Mouse (Mus musculus) kidney, embryonic 14.5 days (tissue): ENCODE measurements at regions not wholly inside any gene's neighbourhood (a gene's known extent, or its start where the extent isn't known, plus 50 kb on each side); places are given as distances from the start of the nearest gene placed in this dataset.

Experiments
- ATAC-seq: fragments of 200-750 bp; cut with Nextera tagmentation; 2 replicates; pipeline ENCODE4 v1.8.0; 2017; ENCODE audit warnings: moderate number of reproducible peaks, mild to moderate bottlenecking, moderate TSS enrichment, moderate library complexity; ENCODE audit not compliant: low FRiP score, low TSS enrichment
- H3K27ac ChIP-seq: fragments of 300-500 bp; sonication (generic); 2 replicates; pipeline ENCODE4 v1.5.1; 2014; ENCODE audit warnings: low read depth, mild to moderate bottlenecking, low read length, moderate library complexity, mixed read lengths
- H3K27me3 ChIP-seq: fragments of 300-500 bp; sonication (generic); 2 replicates; pipeline ENCODE4 v1.6.1; 2014; ENCODE audit warnings: mild to moderate bottlenecking, low read length; ENCODE audit not compliant: control insufficient read depth, insufficient read depth
- H3K36me3 ChIP-seq: fragments of 300-500 bp; sonication (generic); 2 replicates; pipeline ENCODE4 v1.6.1; 2014; ENCODE audit warnings: low read length, mixed read lengths; ENCODE audit not compliant: control insufficient read depth, insufficient read depth
- H3K4me1 ChIP-seq: fragments of 300-500 bp; sonication (generic); 2 replicates; pipeline ENCODE4 v1.6.1; 2014; ENCODE audit warnings: low read length, mixed read lengths; ENCODE audit not compliant: control insufficient read depth, insufficient read depth
- H3K4me2 ChIP-seq: fragments of 300-500 bp; sonication (generic); replicated peaks from 2 replicates; pipeline ENCODE4 v1.6.1; 2014; ENCODE audit warnings: low read depth, mild to moderate bottlenecking, low read length
- H3K4me3 ChIP-seq: fragments of 300-500 bp; sonication (generic); 2 replicates; pipeline ENCODE4 v1.5.1; 2014; ENCODE audit warnings: mild to moderate bottlenecking, low read length
- H3K9ac ChIP-seq: fragments of 300-500 bp; sonication (generic); 2 replicates; pipeline ENCODE4 v1.6.1; 2014; ENCODE audit warnings: low read depth, mild to moderate bottlenecking, low read length, moderate library complexity
- H3K9me3 ChIP-seq: fragments of 300-500 bp; sonication (generic); 2 replicates; pipeline ENCODE4 v1.6.1; 2016; ENCODE audit warnings: low read length; ENCODE audit not compliant: control insufficient read depth
- WGBS: fragments of 180-500 bp; shearing (Covaris S2); extraction: QIAGEN DNeasy Blood & Tissue Kit; methylation state at CpG from one replicate; pipeline ENCODE4 v1.1.7; 2014; 5-methylcytosine and 5-hydroxymethylcytosine counted together

DNA sequence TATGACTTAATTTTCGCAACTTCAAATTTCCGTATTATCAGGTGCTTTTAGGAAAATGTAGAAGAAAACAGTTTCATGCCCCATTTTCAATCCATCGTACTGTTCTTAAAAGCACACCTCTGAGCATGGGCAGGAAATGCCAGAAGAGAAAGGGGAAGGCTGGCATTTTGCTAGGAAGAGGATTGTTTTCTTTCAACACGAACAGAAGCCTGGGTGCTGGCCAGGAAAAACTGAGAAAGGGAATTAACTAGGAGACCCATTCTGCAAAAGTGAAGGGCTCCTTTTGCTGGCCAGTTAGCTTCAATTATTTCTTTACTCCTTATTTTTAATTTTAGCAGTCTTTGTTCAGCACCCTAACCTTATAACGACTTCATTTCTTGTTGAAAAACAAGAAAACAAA, 264.0 kb downstream of the Btg1 start:
- H3K36me3 ChIP-seq: no peaks in the 10 kb centered on the region
- no peak overlapping the region for H3K9ac ChIP-seq
- no peaks in the 10 kb centered on the region for H3K9me3 ChIP-seq
- no peak overlapping the region for H3K27ac ChIP-seq
- 70% methylated on average over 5 of the region's 5 CpGs for WGBS
- H3K4me3 ChIP-seq: no peak overlapping the region
- no peaks in the 10 kb centered on the region for H3K27me3 ChIP-seq
- H3K4me2 ChIP-seq: no peak overlapping the region
- ATAC-seq: no peak
- no peaks in the 10 kb centered on the region for H3K4me1 ChIP-seq

- no peak for ATAC-seq
- H3K9ac ChIP-seq: no peak overlapping the region
- H3K9me3 ChIP-seq: no peaks in the 10 kb centered on the region
- no peaks in the 10 kb centered on the region for H3K36me3 ChIP-seq
- no peak overlapping the region for H3K27ac ChIP-seq
- no peaks in the 10 kb centered on the region for H3K27me3 ChIP-seq
- H3K4me1 ChIP-seq: no peaks in the 10 kb centered on the region
- no peak overlapping the region for H3K4me3 ChIP-seq
- 91% methylated on average over 5 of the region's 5 CpGs for WGBS
- no peak overlapping the region for H3K4me2 ChIP-seq
Measured at GRCm38 (mm10) chr10:96881212-96881611, 264.4 kb downstream of the Btg1 start.

- no peaks in the 10 kb centered on the region for H3K9me3 ChIP-seq
- no peaks in the 10 kb centered on the region for H3K4me1 ChIP-seq
- H3K36me3 ChIP-seq: no peaks in the 10 kb centered on the region
- no peak overlapping the region for H3K9ac ChIP-seq
- no peak overlapping the region for H3K27ac ChIP-seq
- ATAC-seq: no peak
- no peak overlapping the region for H3K4me3 ChIP-seq
- no peaks in the 10 kb centered on the region for H3K27me3 ChIP-seq
- H3K4me2 ChIP-seq: no peak overlapping the region
- WGBS: 85% methylated on average over 2 of the region's 2 CpGs
Measured at GRCm38 (mm10) chr10:96881660-96882059, 264.9 kb downstream of the Btg1 start.

DNA sequence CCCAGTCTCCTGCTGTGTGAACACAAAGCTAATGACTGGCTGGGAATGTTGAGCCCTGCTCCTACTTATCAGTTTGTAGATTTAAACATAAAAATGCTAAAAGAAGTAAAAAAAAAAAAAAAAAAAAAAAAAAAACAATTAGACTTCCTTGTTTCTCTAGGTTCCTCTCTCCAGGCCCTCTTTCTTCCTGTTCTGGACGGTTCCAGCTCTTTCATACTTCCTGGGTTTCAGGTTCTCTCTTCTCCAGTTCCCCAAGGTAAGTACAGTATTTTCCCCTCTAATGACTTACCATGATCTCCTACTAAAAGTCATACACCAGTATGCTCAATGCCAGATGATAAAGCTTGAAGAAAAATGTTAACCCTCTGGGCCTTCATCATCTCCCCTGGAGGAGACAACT, 284.3 kb downstream of the Btg1 start:
- ATAC-seq: no peak
- Histone ChIP-seq H3K4me3 (no peak overlapping the region), H3K4me1 (no peaks in the 10 kb centered on the region), H3K9ac (no peak overlapping the region), H3K36me3 (no peaks in the 10 kb centered on the region), H3K27ac (no peak overlapping the region), H3K27me3 (no peaks in the 10 kb centered on the region), H3K4me2 (no peak overlapping the region), H3K9me3 (no peaks in the 10 kb centered on the region)
- 60% methylated on average over 1 of the region's 1 CpGs for WGBS

- no peaks in the 10 kb centered on the region for H3K36me3 ChIP-seq
- no peak for ATAC-seq
- no peak overlapping the region for H3K27ac ChIP-seq
- no peak overlapping the region for H3K4me2 ChIP-seq
- no peaks in the 10 kb centered on the region for H3K9me3 ChIP-seq
- WGBS: 98% methylated on average over 4 of the region's 4 CpGs
- H3K9ac ChIP-seq: no peak overlapping the region
- H3K4me3 ChIP-seq: no peak overlapping the region
- no peaks in the 10 kb centered on the region for H3K27me3 ChIP-seq
- no peaks in the 10 kb centered on the region for H3K4me1 ChIP-seq
Measured at GRCm38 (mm10) chr10:96905098-96905809, 288.4 kb downstream of the Btg1 start.

GRCm38 (mm10) chr10:96909661-96910315, 293.0 kb downstream of the Btg1 start:
- Histone ChIP-seq H3K4me3 (no peak overlapping the region), H3K4me2 (no peak overlapping the region), H3K36me3 (no peaks in the 10 kb centered on the region), H3K27me3 (no peaks in the 10 kb centered on the region), H3K9me3 (peaks cover 12% of the 10 kb centered on the region), H3K27ac (no peak overlapping the region), H3K4me1 (no peaks in the 10 kb centered on the region), H3K9ac (no peak overlapping the region)
- 77% methylated on average over 1 of the region's 1 CpGs for WGBS
- no peak for ATAC-seq

DNA sequence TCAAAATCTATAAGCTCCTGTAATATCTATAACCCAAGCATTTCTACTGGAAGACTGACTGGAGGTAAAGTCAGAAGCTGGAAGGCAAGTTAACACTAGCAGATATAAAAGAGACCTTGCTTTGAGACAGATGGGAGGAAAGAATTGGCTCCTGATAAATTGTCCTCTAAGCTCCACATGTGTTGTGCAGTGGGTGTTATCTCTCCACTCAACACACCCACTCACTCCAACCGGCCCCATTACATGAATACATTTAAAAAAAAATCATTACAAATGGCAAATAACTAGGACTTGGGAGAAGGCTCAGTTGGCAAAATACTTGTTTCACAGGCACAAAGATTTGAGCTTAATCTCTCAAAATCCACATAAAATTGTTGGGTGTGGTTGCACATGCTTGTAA, 304.4 kb downstream of the Btg1 start:
- no peak for ATAC-seq
- H3K27me3 ChIP-seq: no peaks in the 10 kb centered on the region
- H3K4me1 ChIP-seq: no peaks in the 10 kb centered on the region
- H3K4me2 ChIP-seq: no peak overlapping the region
- no peak overlapping the region for H3K4me3 ChIP-seq
- H3K9me3 ChIP-seq: peaks cover 13% of the 10 kb centered on the region
- H3K27ac ChIP-seq: no peak overlapping the region
- no peak overlapping the region for H3K9ac ChIP-seq
- 78% methylated on average over 1 of the region's 1 CpGs for WGBS
- H3K36me3 ChIP-seq: no peaks in the 10 kb centered on the region

GRCm38 (mm10) chr10:96924266-96924672, 307.5 kb downstream of the Btg1 start:
- Histone ChIP-seq H3K4me1 (no peaks in the 10 kb centered on the region), H3K36me3 (no peaks in the 10 kb centered on the region), H3K27me3 (no peaks in the 10 kb centered on the region), H3K27ac (no peak overlapping the region), H3K9me3 (peaks cover 3% of the 10 kb centered on the region; the same call in 1 of the 2 replicates), H3K4me2 (no peak overlapping the region), H3K4me3 (no peak overlapping the region), H3K9ac (no peak overlapping the region)
- 57% methylated on average over 2 of the region's 2 CpGs for WGBS
- 0 out of 2 replicates have a peak, but pooled peaks have one; percentile 12 for ATAC-seq

GRCm38 (mm10) chr10:96924722-96925121, 307.9 kb downstream of the Btg1 start:
- Histone ChIP-seq H3K27ac (no peak overlapping the region), H3K4me2 (no peak overlapping the region), H3K4me3 (no peak overlapping the region), H3K9ac (no peak overlapping the region), H3K36me3 (no peaks in the 10 kb centered on the region), H3K9me3 (no peaks in the 10 kb centered on the region), H3K4me1 (no peaks in the 10 kb centered on the region), H3K27me3 (no peaks in the 10 kb centered on the region)
- no peak for ATAC-seq
- 91% methylated on average over 4 of the region's 4 CpGs for WGBS
